Mouse (Mus musculus) midbrain, embryonic 13.5 days (tissue): ENCODE measurements around the gene Cbx7. TPM values are rescaled to one million over a fixed set of nuclear protein-coding genes. Genes with fewer than 3 reads are reported as not detected.

Experiments used
- ATAC-seq: fragments of 200-750 bp; cut with Nextera tagmentation; 2 replicates; pipeline ENCODE4 v1.8.0; 2017; ENCODE audit warnings: mild to moderate bottlenecking, moderate TSS enrichment, moderate library complexity
- H3K27ac ChIP-seq: fragments of 300-500 bp; sonication (generic); 2 replicates; pipeline ENCODE4 v1.5.1; 2015; ENCODE audit warnings: inconsistent platforms, mild to moderate bottlenecking, moderate library complexity
- H3K27me3 ChIP-seq: fragments of 300-500 bp; sonication (generic); 2 replicates; pipeline ENCODE4 v1.6.1; 2015; ENCODE audit warnings: mild to moderate bottlenecking, inconsistent platforms
- H3K36me3 ChIP-seq: fragments of 300-500 bp; sonication (generic); 2 replicates; pipeline ENCODE4 v1.6.1; 2015; ENCODE audit warnings: mild to moderate bottlenecking, inconsistent platforms
- H3K4me1 ChIP-seq: fragments of 300-500 bp; sonication (generic); replicated peaks from 2 replicates; pipeline ENCODE4 v1.6.1; 2015; ENCODE audit warnings: inconsistent platforms
- H3K4me2 ChIP-seq: fragments of 300-500 bp; sonication (generic); replicated peaks from 2 replicates; pipeline ENCODE4 v1.6.1; 2015; ENCODE audit warnings: moderate library complexity, mild to moderate bottlenecking, inconsistent platforms
- H3K4me3 ChIP-seq: fragments of 300-500 bp; sonication (generic); replicated peaks from 2 replicates; pipeline ENCODE4 v1.5.1; 2015; ENCODE audit warnings: mild to moderate bottlenecking, inconsistent platforms
- H3K9ac ChIP-seq: fragments of 300-500 bp; sonication (generic); replicated peaks from 2 replicates; pipeline ENCODE4 v1.6.1; 2015; ENCODE audit warnings: mild to moderate bottlenecking, inconsistent platforms
- H3K9me3 ChIP-seq: fragments of 300-500 bp; sonication (generic); 2 replicates; pipeline ENCODE4 v1.6.1; 2016; ENCODE audit warnings: mild to moderate bottlenecking, inconsistent platforms
- WGBS: fragments of 180-500 bp; shearing (Covaris S2); methylation state at CpG from one replicate; pipeline ENCODE4 v1.1.7; 2015; 5-methylcytosine and 5-hydroxymethylcytosine counted together
- polyA plus RNA-seq: library from polyadenylated mRNA; unstranded; fragments of >200 nt; fragmentation: Nextera tagmentation; extraction: Ambion mirVana; gene quantifications from 2 replicates; pipeline ENCODE4 v1.2.1, GENCODE M21; 2015

Gene Cbx7
- polyA plus RNA-seq, 1 experiment from 2014 or later, result 4.3 TPM

DNA sequence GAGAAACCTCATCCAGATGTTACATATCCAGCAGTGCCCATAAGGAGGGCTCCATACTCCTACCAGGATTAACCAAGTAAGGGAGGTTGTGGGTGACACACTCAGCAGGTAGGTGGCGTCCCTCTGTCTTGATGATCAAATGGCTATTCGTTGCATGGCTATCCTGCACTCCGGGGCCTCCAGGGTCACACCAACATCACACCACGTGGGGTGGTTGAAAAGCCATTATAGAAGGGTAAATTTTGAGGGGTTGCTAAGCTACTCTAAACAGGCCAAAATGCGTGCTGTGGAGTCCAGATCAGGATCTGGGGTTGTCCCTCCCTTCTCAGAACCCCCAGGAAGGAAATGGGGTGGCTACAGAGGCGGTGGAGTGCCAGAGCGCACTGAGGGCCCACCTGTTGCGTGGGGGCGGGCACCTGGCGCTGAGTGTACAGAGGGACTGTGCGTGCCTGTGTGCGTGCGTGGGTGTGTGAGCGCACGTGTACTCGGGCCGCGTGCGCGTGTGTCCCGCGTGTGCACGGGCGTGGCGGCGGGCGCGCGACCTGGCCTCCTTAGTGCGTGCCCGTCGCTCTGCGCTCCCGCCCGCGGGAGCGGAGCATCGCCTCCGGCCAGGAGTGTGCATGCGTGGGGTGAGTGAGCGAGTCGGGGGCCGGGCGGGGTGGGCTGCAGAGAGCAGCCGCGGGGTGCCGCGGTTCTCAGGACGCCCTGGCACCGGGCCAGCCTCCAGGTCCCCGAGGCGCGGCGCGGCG, 41.0 kb upstream of the Cbx7 start:
- H3K4me3 ChIP-seq, result peak overlapping the region; percentile 66
- peak overlapping the region; percentile 76 for H3K9ac ChIP-seq
- no peaks in the 10 kb centered on the region for H3K9me3 ChIP-seq
- no peaks in the 10 kb centered on the region for H3K36me3 ChIP-seq
- H3K27me3 ChIP-seq, result peaks cover 68% of the 10 kb centered on the region
- H3K27ac ChIP-seq, result peak overlapping the region; percentile 64; the same call in 1 of the 2 replicates
- peaks cover 37% of the 10 kb centered on the region for H3K4me1 ChIP-seq
- ATAC-seq, result peak; percentile 70
- H3K4me2 ChIP-seq, result peak overlapping the region; percentile 94
- WGBS, result 1% methylated on average over 41 of the region's 56 CpGs

DNA sequence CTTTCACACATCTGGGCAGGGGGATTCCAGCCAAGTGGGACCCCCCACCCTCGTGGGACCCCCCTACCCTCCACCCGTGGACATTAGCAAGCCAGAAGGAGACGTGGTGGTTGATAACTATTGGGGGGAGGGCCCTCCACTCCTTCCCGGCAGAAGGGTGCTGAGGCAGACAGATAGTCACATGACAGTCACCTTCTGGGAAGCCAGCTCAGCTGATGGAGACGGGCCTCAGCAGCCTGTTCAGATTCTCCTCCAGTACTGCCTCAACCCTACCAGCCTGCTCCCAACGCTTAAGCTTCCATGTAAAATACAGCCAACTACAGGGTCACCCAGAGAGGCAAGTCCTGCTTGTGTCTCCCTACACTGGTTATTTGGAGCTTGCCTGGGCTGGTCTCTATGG, 40.3 kb upstream of the Cbx7 start:
- ATAC-seq, result no peak
- peak overlapping the region; percentile 94; the same call in 1 of the 2 replicates for H3K4me2 ChIP-seq
- WGBS, result 36% methylated on average over 6 of the region's 6 CpGs
- peak overlapping the region; percentile 6; the same call in 1 of the 2 replicates for H3K4me3 ChIP-seq
- peaks cover 61% of the 10 kb centered on the region for H3K27me3 ChIP-seq
- no peaks in the 10 kb centered on the region for H3K36me3 ChIP-seq
- H3K4me1 ChIP-seq, result peaks cover 37% of the 10 kb centered on the region
- no peak overlapping the region for H3K27ac ChIP-seq
- H3K9ac ChIP-seq, result no peak overlapping the region
- no peaks in the 10 kb centered on the region for H3K9me3 ChIP-seq

- Histone ChIP-seq H3K4me1 (peaks cover 42% of the 10 kb centered on the region), H3K36me3 (no peaks in the 10 kb centered on the region), H3K4me3 (no peak overlapping the region), H3K9ac (no peak overlapping the region), H3K27me3 (peaks cover 54% of the 10 kb centered on the region), H3K4me2 (no peak overlapping the region), H3K27ac (no peak overlapping the region), H3K9me3 (no peaks in the 10 kb centered on the region)
- 35% methylated on average over 7 of the region's 7 CpGs for WGBS
- no peak for ATAC-seq
Measured at GRCm38 (mm10) chr15:80010182-80010558, 39.3 kb upstream of the Cbx7 start.

DNA sequence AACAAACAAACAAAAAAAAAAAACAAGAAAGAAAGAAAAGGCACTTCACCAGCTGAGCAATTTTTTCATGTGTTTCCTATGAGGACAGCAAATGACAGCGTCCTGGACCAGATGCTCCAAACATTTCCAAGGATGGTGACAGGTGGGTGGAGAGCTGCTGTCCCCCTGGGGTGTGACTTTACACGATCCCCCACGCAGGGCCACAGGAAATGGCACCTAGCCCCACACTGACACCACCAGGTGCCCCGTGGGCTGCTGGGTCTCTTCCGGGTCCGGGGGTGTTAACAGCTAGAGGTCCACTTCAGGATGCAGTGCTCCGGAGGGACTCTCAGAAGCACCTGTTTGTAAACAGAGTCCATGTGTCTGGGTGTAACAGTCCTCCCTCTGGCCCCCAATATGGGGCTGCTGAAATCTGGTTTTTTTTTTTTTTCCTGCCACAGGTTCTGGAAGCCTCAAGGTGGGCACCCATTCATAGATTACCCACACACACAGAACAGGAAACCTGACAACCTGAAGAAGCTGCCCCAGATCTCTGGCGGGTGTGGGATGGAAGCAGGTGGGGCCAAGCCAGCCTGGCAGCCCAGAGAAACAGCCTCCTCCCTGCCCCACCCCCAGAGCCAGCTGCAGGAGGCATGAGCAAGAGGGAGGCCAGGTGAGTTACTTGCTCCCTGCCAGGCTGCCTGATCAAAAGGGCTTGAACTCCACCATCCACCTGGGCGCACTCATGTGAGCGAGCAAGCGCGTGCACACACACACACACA, 38.7 kb upstream of the Cbx7 start:
- H3K4me2 ChIP-seq, result no peak overlapping the region
- H3K27me3 ChIP-seq, result peaks cover 51% of the 10 kb centered on the region
- no peaks in the 10 kb centered on the region for H3K9me3 ChIP-seq
- 47% methylated on average over 8 of the region's 12 CpGs for WGBS
- H3K36me3 ChIP-seq, result no peaks in the 10 kb centered on the region
- H3K4me1 ChIP-seq, result peaks cover 43% of the 10 kb centered on the region
- H3K27ac ChIP-seq, result no peak overlapping the region
- no peak for ATAC-seq
- no peak overlapping the region for H3K9ac ChIP-seq
- no peak overlapping the region for H3K4me3 ChIP-seq

GRCm38 (mm10) chr15:80008461-80008860, 37.5 kb upstream of the Cbx7 start:
- Histone ChIP-seq H3K36me3 (no peaks in the 10 kb centered on the region), H3K4me1 (peaks cover 38% of the 10 kb centered on the region), H3K9ac (no peak overlapping the region), H3K4me2 (no peak overlapping the region), H3K27me3 (peaks cover 40% of the 10 kb centered on the region), H3K4me3 (no peak overlapping the region), H3K27ac (no peak overlapping the region), H3K9me3 (no peaks in the 10 kb centered on the region)
- WGBS, result 87% methylated on average over 6 of the region's 6 CpGs
- no peak for ATAC-seq

GRCm38 (mm10) chr15:80006156-80006555, 35.2 kb upstream of the Cbx7 start:
- no peak overlapping the region for H3K9ac ChIP-seq
- no peak overlapping the region for H3K27ac ChIP-seq
- no peak overlapping the region for H3K4me3 ChIP-seq
- H3K9me3 ChIP-seq, result no peaks in the 10 kb centered on the region
- no peak overlapping the region for H3K4me2 ChIP-seq
- no peaks in the 10 kb centered on the region for H3K36me3 ChIP-seq
- 88% methylated on average over 7 of the region's 7 CpGs for WGBS
- no peak for ATAC-seq
- peaks cover 17% of the 10 kb centered on the region for H3K27me3 ChIP-seq
- peaks cover 20% of the 10 kb centered on the region for H3K4me1 ChIP-seq

DNA sequence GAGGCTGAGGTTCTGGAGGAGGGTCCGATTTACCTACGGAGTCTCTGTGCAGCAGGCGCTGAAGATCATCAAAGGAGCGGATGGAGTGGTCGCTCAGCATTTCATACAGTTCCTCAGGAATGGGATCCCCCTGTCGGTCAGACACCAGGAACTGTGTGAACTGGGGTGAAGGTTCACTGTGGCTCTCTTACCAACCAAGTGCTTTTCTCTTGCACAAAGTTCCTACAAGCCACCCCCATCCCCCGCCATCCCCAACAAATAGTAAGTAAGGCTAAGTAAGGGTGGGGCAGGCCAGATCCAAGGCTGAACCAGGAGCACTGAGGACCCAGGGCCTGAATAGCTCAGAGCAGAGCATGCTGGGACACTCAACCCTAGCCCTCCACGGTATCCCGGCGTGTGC, 34.5 kb upstream of the Cbx7 start:
- Histone ChIP-seq H3K27me3 (peaks cover 10% of the 10 kb centered on the region), H3K9ac (no peak overlapping the region), H3K27ac (no peak overlapping the region), H3K4me2 (no peak overlapping the region), H3K9me3 (no peaks in the 10 kb centered on the region), H3K4me1 (peaks cover 20% of the 10 kb centered on the region), H3K4me3 (no peak overlapping the region), H3K36me3 (no peaks in the 10 kb centered on the region)
- WGBS, result 81% methylated on average over 10 of the region's 10 CpGs
- no peak for ATAC-seq

DNA sequence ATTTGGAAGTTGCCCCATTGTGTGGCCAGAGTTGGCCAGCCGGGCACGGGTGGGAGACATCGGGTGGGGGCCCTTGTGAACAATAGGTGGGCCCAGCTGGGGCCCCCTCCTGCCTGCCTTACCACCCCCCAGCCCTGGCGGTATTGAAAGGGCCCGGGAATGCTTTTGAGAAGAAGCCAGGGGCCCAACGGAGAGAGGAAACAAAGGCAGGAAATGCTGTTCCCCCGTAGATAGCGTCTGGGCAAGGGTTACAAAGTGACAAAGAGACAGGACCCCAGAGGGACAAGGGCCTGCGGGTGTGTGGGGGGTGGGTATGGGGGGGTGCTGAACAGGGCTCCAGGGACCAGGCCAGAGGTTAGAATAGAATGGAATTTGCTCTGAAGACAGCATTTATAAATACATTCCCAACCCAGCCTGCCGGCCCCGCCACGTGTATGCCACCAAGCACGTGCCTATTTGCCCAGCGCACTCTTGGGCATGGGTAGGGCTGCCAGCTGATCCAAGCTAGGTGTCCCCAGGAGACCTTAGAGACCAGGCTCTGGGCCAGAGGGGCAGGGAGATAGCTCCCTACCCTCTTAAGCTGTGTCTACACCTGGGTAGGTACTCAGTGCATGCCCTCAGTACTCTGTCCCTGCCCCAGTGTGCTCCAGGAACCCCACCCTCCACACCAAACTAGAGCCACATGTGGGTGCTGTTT, 33.9 kb upstream of the Cbx7 start:
- Histone ChIP-seq H3K4me2 (no peak overlapping the region), H3K36me3 (no peaks in the 10 kb centered on the region), H3K4me1 (peaks cover 19% of the 10 kb centered on the region), H3K9ac (no peak overlapping the region), H3K27ac (no peak overlapping the region), H3K27me3 (peaks cover 7% of the 10 kb centered on the region; the same call in 1 of the 2 replicates), H3K9me3 (no peaks in the 10 kb centered on the region), H3K4me3 (no peak overlapping the region)
- 16% methylated on average over 14 of the region's 14 CpGs for WGBS
- ATAC-seq, result peak; percentile 60

GRCm38 (mm10) chr15:80003581-80003980, 32.7 kb upstream of the Cbx7 start:
- H3K4me1 ChIP-seq, result peaks cover 17% of the 10 kb centered on the region
- WGBS, result 50% methylated on average over 2 of the region's 2 CpGs
- no peak for ATAC-seq

GRCm38 (mm10) chr15:80001601-80002000, 30.7 kb upstream of the Cbx7 start:
- Histone ChIP-seq H3K4me3 (no peak overlapping the region), H3K4me2 (no peak overlapping the region), H3K9me3 (no peaks in the 10 kb centered on the region), H3K9ac (no peak overlapping the region), H3K4me1 (peaks cover 17% of the 10 kb centered on the region), H3K27ac (no peak overlapping the region), H3K36me3 (no peaks in the 10 kb centered on the region), H3K27me3 (peaks cover 7% of the 10 kb centered on the region; the same call in 1 of the 2 replicates)
- no peak for ATAC-seq
- WGBS, result 94% methylated on average over 23 of the region's 23 CpGs

More at GRCm38 (mm10) chr15:80003581-80003980, 32.7 kb upstream of the Cbx7 start:
- no peak overlapping the region for H3K9ac ChIP-seq
- H3K4me2 ChIP-seq, result no peak overlapping the region
- H3K27me3 ChIP-seq, result peaks cover 7% of the 10 kb centered on the region; the same call in 1 of the 2 replicates
- no peaks in the 10 kb centered on the region for H3K9me3 ChIP-seq
- no peak overlapping the region for H3K27ac ChIP-seq
- H3K4me3 ChIP-seq, result no peak overlapping the region
- H3K36me3 ChIP-seq, result no peaks in the 10 kb centered on the region

- H3K27me3 ChIP-seq, result peaks cover 3% of the 10 kb centered on the region; the same call in 1 of the 2 replicates
- H3K9me3 ChIP-seq, result no peaks in the 10 kb centered on the region
- H3K4me3 ChIP-seq, result no peak overlapping the region
- H3K27ac ChIP-seq, result no peak overlapping the region
- no peaks in the 10 kb centered on the region for H3K36me3 ChIP-seq
- peaks cover 17% of the 10 kb centered on the region for H3K4me1 ChIP-seq
- no peak overlapping the region for H3K9ac ChIP-seq
- WGBS, result 66% methylated on average over 8 of the region's 8 CpGs
- ATAC-seq, result no peak
- no peak overlapping the region for H3K4me2 ChIP-seq
Measured at GRCm38 (mm10) chr15:80000694-80001093, 29.8 kb upstream of the Cbx7 start.

- Histone ChIP-seq H3K9ac (no peak overlapping the region), H3K27ac (no peak overlapping the region), H3K4me1 (no peaks in the 10 kb centered on the region), H3K4me2 (no peak overlapping the region), H3K36me3 (no peaks in the 10 kb centered on the region), H3K4me3 (no peak overlapping the region), H3K9me3 (no peaks in the 10 kb centered on the region), H3K27me3 (no peaks in the 10 kb centered on the region)
- 75% methylated on average over 3 of the region's 3 CpGs for WGBS
- ATAC-seq, result no peak
Measured at GRCm38 (mm10) chr15:79997988-79998387, 27.1 kb upstream of the Cbx7 start.
